Mouse (Mus musculus): ENCODE results near the gene Steap3.

The Steap3 gene

GRCm38 (mm10) chr1:120142551-120142950 lies 130.0 kb downstream of the Steap3 start:
- peak; percentile 20 for DNase-seq
